Mouse (Mus musculus) hindbrain, embryonic 11.5 days (tissue): ENCODE data around the gene Eno4. TPM values are rescaled to one million over a fixed set of nuclear protein-coding genes. Genes with fewer than 3 reads are reported as not detected.
A peak's percentile ranks its signal among the peaks of the same experiment; 100 is the strongest.

Experiments
- ATAC-seq: fragments of 200-750 bp; cut with Nextera tagmentation; 2 replicates; pipeline ENCODE4 v1.8.0; 2017; ENCODE audit warnings: mild to moderate bottlenecking, moderate TSS enrichment, moderate library complexity; ENCODE audit not compliant: low FRiP score
- DNase-seq: peaks from one replicate; pipeline ENCODE4 v3.0.0-alpha.2; 2015; ENCODE audit warnings: low spot score
- H3K27ac ChIP-seq: fragments of 300-500 bp; sonication (generic); 2 replicates; pipeline ENCODE4 v1.5.1; 2014; ENCODE audit warnings: mild to moderate bottlenecking, low read depth, low read length
- H3K27me3 ChIP-seq: fragments of 300-500 bp; sonication (generic); 2 replicates; pipeline ENCODE4 v1.6.1; 2014; ENCODE audit warnings: mild to moderate bottlenecking, low read length, moderate library complexity, mixed read lengths; ENCODE audit not compliant: control insufficient read depth, insufficient read depth
- H3K36me3 ChIP-seq: fragments of 300-500 bp; sonication (generic); 2 replicates; pipeline ENCODE4 v1.6.1; 2014; ENCODE audit warnings: mild to moderate bottlenecking, low read length, moderate library complexity, mixed read lengths; ENCODE audit not compliant: control insufficient read depth, insufficient read depth
- H3K4me1 ChIP-seq: fragments of 300-500 bp; sonication (generic); replicated peaks from 2 replicates; pipeline ENCODE4 v1.6.1; 2014; ENCODE audit warnings: low read length, mixed read lengths; ENCODE audit not compliant: control insufficient read depth, insufficient read depth
- H3K4me2 ChIP-seq: fragments of 300-500 bp; sonication (generic); replicated peaks from 2 replicates; pipeline ENCODE4 v1.6.1; 2014; ENCODE audit warnings: mild to moderate bottlenecking, low read depth, low read length
- H3K4me3 ChIP-seq: fragments of 300-500 bp; sonication (generic); 2 replicates; pipeline ENCODE4 v1.5.1; 2014; ENCODE audit warnings: low read depth, low read length
- H3K9ac ChIP-seq: fragments of 300-500 bp; sonication (generic); 2 replicates; pipeline ENCODE4 v1.6.1; 2014; ENCODE audit warnings: low read depth, low read length
- H3K9me3 ChIP-seq: fragments of 300-500 bp; sonication (generic); 2 replicates; pipeline ENCODE4 v1.6.1; 2016; ENCODE audit warnings: low read length; ENCODE audit not compliant: control insufficient read depth
- WGBS: fragments of 180-500 bp; shearing (Covaris S2); extraction: QIAGEN DNeasy Blood & Tissue Kit; methylation state at CpG from one replicate; pipeline ENCODE4 v1.1.7; 2014; 5-methylcytosine and 5-hydroxymethylcytosine counted together
- polyA plus RNA-seq: library from polyadenylated mRNA; unstranded; fragments of >200 nt; fragmentation: Nextera tagmentation; extraction: Ambion mirVana; gene quantifications from 2 replicates; pipeline ENCODE4 v1.2.1, GENCODE M21; 2014

Gene Eno4
- polyA plus RNA-seq, 1 experiment from 2014 or later, result 0.54 TPM

DNA sequence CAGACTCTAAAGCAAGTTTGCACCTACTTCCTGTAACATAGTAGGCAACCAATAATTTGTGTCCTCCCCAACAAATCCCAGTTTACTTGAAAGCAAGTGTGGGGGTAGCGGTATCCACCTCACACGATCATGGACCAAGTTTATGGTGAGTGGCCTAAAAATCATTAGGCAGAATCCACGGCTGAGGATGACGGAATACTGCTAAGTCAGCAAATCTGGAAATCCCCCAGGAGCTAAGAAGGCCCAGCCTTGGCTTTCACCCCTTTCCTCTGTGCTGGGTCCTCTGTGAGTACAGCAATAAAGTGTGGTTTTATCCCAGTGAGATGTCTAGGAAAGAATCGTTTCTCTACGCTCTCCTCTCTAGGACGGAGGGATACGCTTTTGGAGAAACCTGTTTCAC lies 11.6 kb downstream of the Eno4 start:
- no peaks in the 10 kb centered on the region for H3K36me3 ChIP-seq
- no peaks in the 10 kb centered on the region for H3K9me3 ChIP-seq
- ATAC-seq (no peak), DNase-seq (no peak)
- no peak overlapping the region for H3K4me2 ChIP-seq
- no peak overlapping the region for H3K27ac ChIP-seq
- no peaks in the 10 kb centered on the region for H3K4me1 ChIP-seq
- H3K9ac ChIP-seq, result no peak overlapping the region
- H3K27me3 ChIP-seq, result peaks cover 5% of the 10 kb centered on the region; the same call in 1 of the 2 replicates
- no peak overlapping the region for H3K4me3 ChIP-seq
- 89% methylated on average over 8 of the region's 8 CpGs for WGBS

GRCm38 (mm10) chr19:58963011-58963410 lies 19.8 kb downstream of the Eno4 start:
- Histone ChIP-seq H3K4me3 (no peak overlapping the region), H3K27ac (no peak overlapping the region), H3K9ac (no peak overlapping the region), H3K36me3 (no peaks in the 10 kb centered on the region), H3K4me2 (no peak overlapping the region), H3K4me1 (no peaks in the 10 kb centered on the region), H3K27me3 (peaks cover 20% of the 10 kb centered on the region), H3K9me3 (no peaks in the 10 kb centered on the region)
- WGBS, result 83% methylated on average over 8 of the region's 8 CpGs
- DNase-seq, result no peak
- no peak for ATAC-seq

GRCm38 (mm10) chr19:58968731-58969506 lies 25.7 kb downstream of the Eno4 start:
- Histone ChIP-seq H3K4me2 (no peak overlapping the region), H3K9ac (no peak overlapping the region), H3K27ac (no peak overlapping the region), H3K9me3 (no peaks in the 10 kb centered on the region), H3K4me1 (no peaks in the 10 kb centered on the region), H3K36me3 (no peaks in the 10 kb centered on the region), H3K4me3 (no peak overlapping the region), H3K27me3 (peaks cover 52% of the 10 kb centered on the region)
- WGBS, result 24% methylated on average over 15 of the region's 15 CpGs
- ATAC-seq (peak; percentile 30; the same call in 1 of the 2 replicates), DNase-seq (peak; percentile 51)

DNA sequence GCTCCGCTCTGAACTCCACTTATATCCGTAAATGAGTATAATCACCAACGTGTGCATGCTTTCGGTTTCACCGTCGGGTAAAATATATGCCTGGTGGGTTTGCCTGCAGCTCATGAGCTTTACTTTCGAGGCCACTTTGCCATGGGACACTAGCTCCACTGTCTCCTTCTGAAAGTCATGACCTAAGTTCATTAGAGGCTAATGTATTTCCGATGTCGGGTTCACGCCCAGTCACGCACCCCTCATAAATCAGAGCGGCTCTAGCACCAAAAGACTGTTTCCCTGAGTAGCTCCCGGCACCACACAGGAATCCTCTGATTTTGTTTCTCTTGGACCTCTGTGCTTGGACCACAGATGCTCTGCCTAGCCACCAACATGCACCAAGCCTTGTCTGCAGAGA lies 27.6 kb downstream of the Eno4 start:
- Histone ChIP-seq H3K27me3 (peaks cover 65% of the 10 kb centered on the region), H3K36me3 (no peaks in the 10 kb centered on the region), H3K27ac (no peak overlapping the region), H3K4me2 (no peak overlapping the region), H3K4me1 (no peaks in the 10 kb centered on the region), H3K4me3 (no peak overlapping the region), H3K9me3 (no peaks in the 10 kb centered on the region), H3K9ac (no peak overlapping the region)
- ATAC-seq, result no peak
- no peak for DNase-seq
- WGBS, result 75% methylated on average over 13 of the region's 13 CpGs

- WGBS, result 79% methylated on average over 8 of the region's 8 CpGs
- no peak overlapping the region for H3K27ac ChIP-seq
- peaks cover 84% of the 10 kb centered on the region for H3K27me3 ChIP-seq
- H3K36me3 ChIP-seq, result no peaks in the 10 kb centered on the region
- H3K4me1 ChIP-seq, result no peaks in the 10 kb centered on the region
- no peak for DNase-seq
- ATAC-seq, result no peak
- no peak overlapping the region for H3K4me3 ChIP-seq
- H3K4me2 ChIP-seq, result no peak overlapping the region
- H3K9me3 ChIP-seq, result no peaks in the 10 kb centered on the region
- H3K9ac ChIP-seq, result no peak overlapping the region
Observed at GRCm38 (mm10) chr19:58974126-58974525, 30.9 kb downstream of the Eno4 start.

DNA sequence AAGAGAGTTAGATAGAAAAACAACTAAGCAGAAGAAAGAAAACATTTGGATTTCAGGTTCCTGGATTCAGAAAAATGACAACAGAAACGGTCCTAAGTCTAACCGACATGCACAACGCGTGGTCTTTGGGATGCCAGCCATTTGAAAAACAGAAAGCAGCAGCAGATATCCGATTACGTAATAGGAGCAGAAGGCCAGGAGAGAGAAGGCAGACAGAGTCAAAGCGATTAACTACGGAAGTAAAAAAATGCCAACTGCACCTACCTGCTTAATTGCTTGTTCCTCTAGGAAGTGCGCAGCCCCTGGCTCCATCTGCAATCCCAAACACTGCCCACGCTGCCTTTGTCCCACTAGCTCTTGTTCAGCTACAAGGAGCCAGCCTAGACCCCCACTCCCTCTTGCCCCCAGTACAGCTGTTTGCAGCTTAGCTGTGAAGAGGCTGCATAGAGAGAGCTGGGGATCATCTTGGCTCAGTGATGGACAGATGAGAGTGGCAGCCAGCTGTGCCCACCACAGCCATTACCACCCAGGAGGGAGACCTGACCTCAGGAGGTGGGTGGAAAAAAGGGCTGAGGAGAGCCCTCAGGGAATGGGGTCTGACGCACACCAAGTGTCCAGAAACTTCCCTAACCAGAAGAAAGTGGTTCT lies 32.1 kb downstream of the Eno4 start:
- H3K27ac ChIP-seq, result no peak overlapping the region
- ATAC-seq (no peak), DNase-seq (no peak)
- no peaks in the 10 kb centered on the region for H3K4me1 ChIP-seq
- H3K4me2 ChIP-seq, result no peak overlapping the region
- WGBS, result 79% methylated on average over 11 of the region's 11 CpGs
- no peaks in the 10 kb centered on the region for H3K36me3 ChIP-seq
- H3K4me3 ChIP-seq, result no peak overlapping the region
- no peaks in the 10 kb centered on the region for H3K9me3 ChIP-seq
- peaks cover 78% of the 10 kb centered on the region for H3K27me3 ChIP-seq
- no peak overlapping the region for H3K9ac ChIP-seq

DNA sequence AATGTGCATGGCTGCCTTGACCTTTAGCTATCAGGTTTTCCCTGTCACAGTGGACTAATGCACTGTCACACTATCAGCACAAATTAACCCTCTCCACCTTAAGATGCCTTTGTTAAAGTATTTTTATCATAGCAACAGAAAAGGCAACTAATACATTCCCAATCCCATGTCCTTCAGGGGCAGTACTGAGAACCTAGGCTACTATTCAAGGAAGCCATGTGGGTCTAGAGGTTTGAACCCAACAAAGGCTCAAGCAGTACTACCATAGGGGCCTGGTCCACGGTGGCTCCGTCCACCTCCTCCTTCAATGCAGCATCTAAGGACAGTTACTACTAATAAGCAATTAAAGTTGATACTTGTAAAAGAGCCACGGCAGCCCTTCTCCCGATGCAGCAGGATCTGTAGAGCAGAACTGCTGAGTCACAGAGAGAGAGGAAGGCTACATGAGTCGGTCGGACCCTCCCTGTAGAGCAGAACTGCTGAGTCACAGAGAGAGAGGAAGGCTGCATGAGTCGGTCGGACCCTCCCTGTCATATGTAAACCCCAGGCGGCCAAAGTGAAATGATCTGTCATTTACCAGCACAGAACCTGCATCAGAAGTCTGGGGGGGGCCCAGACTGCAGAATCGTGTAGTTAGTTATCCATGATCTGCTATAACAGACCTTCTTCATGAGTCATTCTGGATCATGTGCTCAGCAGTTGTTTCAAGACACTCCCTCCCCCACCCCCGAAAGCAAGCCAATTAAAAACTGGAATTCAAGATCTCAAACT lies 35.4 kb downstream of the Eno4 start:
- 59% methylated on average over 11 of the region's 11 CpGs for WGBS
- Histone ChIP-seq H3K36me3 (no peaks in the 10 kb centered on the region), H3K4me2 (no peak overlapping the region), H3K27ac (no peak overlapping the region), H3K4me3 (no peak overlapping the region), H3K9me3 (no peaks in the 10 kb centered on the region), H3K9ac (no peak overlapping the region), H3K4me1 (no peaks in the 10 kb centered on the region), H3K27me3 (peaks cover 54% of the 10 kb centered on the region)
- no peak for DNase-seq
- ATAC-seq, result 0 out of 2 replicates have a peak, but pooled peaks have one; percentile 60

DNA sequence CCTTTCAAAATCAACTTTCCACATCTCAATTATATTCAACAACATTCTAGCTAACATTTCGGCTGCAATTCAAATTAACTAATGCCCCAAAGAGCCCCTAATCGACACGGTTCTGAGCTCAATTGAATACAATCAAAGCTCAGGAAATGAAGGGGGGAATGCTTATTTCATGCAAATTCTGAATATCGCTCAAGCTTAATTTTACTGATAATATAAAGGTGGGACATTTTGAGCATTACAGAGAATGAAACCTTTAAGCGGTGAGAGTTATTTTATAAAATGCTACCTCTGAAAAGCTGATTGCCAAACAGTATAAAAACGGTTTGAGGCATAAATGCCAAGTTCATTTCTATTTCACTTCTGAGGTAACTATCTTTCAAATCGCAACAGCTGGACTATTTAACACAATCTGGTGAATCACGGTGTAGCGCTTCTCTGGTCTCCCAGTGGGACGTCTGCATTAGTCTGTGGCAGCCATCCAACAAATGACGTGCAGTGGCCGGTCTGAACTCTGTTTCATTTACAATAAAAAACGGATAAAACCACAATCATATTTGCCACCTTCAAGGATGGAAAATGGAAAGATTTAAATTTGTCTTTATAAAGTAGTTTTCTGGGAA lies 36.3 kb downstream of the Eno4 start:
- Histone ChIP-seq H3K9me3 (no peaks in the 10 kb centered on the region), H3K4me3 (no peak overlapping the region), H3K4me1 (no peaks in the 10 kb centered on the region), H3K9ac (no peak overlapping the region), H3K4me2 (no peak overlapping the region), H3K36me3 (no peaks in the 10 kb centered on the region), H3K27ac (no peak overlapping the region), H3K27me3 (peaks cover 47% of the 10 kb centered on the region)
- DNase-seq (no peak), ATAC-seq (no peak)
- 40% methylated on average over 13 of the region's 13 CpGs for WGBS
